Mouse (Mus musculus): ENCODE results near the gene Mcrs1.

DNA sequence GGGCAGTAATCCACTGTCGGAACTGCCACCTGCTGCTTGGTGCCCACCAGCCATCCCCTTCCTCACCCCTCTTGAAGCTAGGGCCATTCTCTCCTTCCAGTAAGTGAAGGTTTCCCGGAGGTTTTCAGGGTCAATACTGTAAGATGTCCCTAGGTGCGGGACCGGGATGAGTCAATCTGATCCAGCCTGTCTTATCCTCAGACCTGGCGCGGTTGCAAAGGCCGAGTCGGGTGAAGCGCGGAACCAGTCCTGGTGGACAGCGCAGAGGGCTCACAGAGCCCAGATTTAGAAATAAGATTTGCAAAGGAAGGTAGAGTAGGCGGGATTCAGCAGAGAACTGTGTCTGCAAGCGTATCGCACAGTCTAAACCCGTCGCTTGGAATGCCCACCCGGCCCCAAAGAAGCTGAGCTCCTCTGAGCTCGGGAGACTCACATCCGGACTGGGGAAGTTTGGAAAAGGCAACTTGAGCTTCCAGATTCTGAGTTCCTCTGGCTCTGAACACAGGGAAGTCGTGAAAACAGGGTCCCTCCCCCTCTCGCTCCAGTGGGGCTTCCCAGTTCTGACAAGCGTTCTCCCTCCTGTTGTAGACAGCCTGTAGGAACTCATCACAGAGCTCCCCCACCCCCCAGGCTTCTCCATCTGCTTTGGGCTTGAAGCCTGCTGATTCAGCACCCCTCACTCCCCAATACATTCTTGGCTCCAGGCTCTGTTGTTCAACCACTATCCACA, 26.5 kb downstream of the Mcrs1 start:
- no peak for TF ChIP-seq POLR2AphosphoS2 (IDR thresholded peaks at IDR 0.05; ENCODE audit: insufficient read length, low read depth)
- no peak for TF ChIP-seq POLR2A (IDR thresholded peaks at IDR 0.05; ENCODE audit: insufficient read length, low read depth)
- no peak for TF ChIP-seq USF1 (IDR thresholded peaks at IDR 0.05; ENCODE audit: low read depth)
- TF ChIP-seq TCF12 (IDR thresholded peaks at IDR 0.05; ENCODE audit: insufficient read depth, poor library complexity, severe bottlenecking), result no peak
- no peak for TF ChIP-seq MAX (IDR thresholded peaks at IDR 0.05; ENCODE audit: low read depth)
